In the genomic region with DNA sequence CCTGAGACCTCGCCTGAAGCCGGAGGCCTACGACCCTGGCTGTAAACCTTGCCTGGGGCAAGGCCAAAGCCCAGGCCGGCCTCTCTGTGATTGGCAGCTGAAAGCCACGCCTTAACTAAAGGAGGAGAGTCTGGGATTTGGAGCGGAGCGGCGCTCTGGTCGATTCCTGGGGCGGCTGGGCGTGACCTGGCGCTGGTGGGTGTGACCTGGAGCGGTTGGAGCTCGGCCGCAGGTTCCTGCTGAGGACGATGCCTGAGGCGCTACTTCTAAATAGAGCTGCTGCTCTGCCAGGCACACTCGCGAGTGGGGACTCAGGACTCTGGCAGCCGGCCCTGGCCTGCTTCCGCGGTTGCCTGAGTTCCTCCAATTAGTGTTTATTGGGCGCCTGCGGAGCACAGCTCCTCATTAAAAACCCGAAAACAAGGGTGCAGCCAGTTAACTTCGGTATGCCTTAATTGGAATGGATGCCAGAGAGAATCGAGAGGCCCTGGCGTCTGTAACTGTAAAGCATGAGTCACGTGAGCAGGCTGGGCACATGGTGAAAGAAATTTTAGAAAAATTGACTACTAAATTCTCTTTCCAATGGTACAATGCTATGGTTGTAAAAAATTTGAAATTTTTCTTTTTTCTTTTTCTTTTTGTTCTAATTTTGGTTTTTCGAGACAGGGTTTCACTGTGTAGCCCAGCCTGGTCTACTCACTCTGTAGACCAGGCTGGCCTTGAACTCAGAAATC, we compare ENCODE assay signal across 8 mouse cellular contexts. TPM values are rescaled to one million over a fixed set of nuclear protein-coding genes. Genes with fewer than 3 reads are reported as not detected.
A peak's percentile ranks its signal among the peaks of the same experiment; 100 is the strongest.
DNase-seq lines count a peak whose midpoint lies in the region; ATAC-seq and TF ChIP-seq lines count a peak whose summit lies in the region.

No protein-coding gene starts in this region.

- peak overlapping the region; percentile 99 for H3K27ac ChIP-seq in forebrain, embryonic 12.5 days
- peak overlapping the region; percentile 94 for H3K27ac ChIP-seq in heart, postnatal 0 days (ENCODE audit: low read depth)
- peak overlapping the region; percentile 76 for H3K27ac ChIP-seq in liver, embryonic 14.5 days
- H3K27ac ChIP-seq in stomach, embryonic 15.5 days, result peak overlapping the region; percentile 99

- TF ChIP-seq EP300 in heart, postnatal 0 days (IDR thresholded peaks at IDR 0.05; ENCODE audit: low read depth), result no peak
- no peak for TF ChIP-seq EP300 in liver, embryonic 14.5 days (IDR thresholded peaks at IDR 0.05; ENCODE audit: low read depth)

- no peaks in the 10 kb centered on the region for H3K9me3 ChIP-seq in E14TG2a.4 (ENCODE audit: low read length)
- H3K9me3 ChIP-seq in forebrain, embryonic 12.5 days, result no peaks in the 10 kb centered on the region
- no peaks in the 10 kb centered on the region for H3K9me3 ChIP-seq in heart, postnatal 0 days (replicated peaks; ENCODE audit: control insufficient read depth, low read length)
- no peaks in the 10 kb centered on the region for H3K9me3 ChIP-seq in liver, embryonic 14.5 days (ENCODE audit: control insufficient read depth, low read length)
- no peaks in the 10 kb centered on the region for H3K9me3 ChIP-seq in stomach, embryonic 15.5 days

- peak overlapping the region; percentile 96 for H3K9ac ChIP-seq in forebrain, embryonic 12.5 days
- no peak overlapping the region for H3K9ac ChIP-seq in heart, postnatal 0 days (replicated peaks; ENCODE audit: low read depth, low read length)
- H3K9ac ChIP-seq in liver, embryonic 14.5 days (replicated peaks), result peak overlapping the region; percentile 49
- H3K9ac ChIP-seq in stomach, embryonic 15.5 days, result 0 out of 2 replicates have a peak overlapping the region, but pooled peaks have one; percentile 6

- peak; percentile 88 for DNase-seq in c-Kit-positive CD71-positive TER-119-negative erythroid progenitor cells, embryonic 14.5 days (ENCODE audit: low read depth)
- DNase-seq in heart, postnatal 0 days (ENCODE audit: low spot score), result peak; percentile 84
- peak; percentile 94 to 95 for DNase-seq in kidney, postnatal 36 days
- DNase-seq in liver, embryonic 14.5 days (ENCODE audit: low read depth in 3 of 3, low spot score in 3 of 3), result peak; percentile 82 to 86 (median 86)
- peak; percentile 81 for DNase-seq in neural tube, embryonic 10.5 days (ENCODE audit: extremely low spot score, low spot score)

- H3K4me3 ChIP-seq in E14TG2a.4 (replicated peaks; ENCODE audit: low read length), result peak overlapping the region; percentile 99
- peak overlapping the region; percentile 92 for H3K4me3 ChIP-seq in forebrain, embryonic 12.5 days (replicated peaks)
- peak overlapping the region; percentile 86 for H3K4me3 ChIP-seq in heart, postnatal 0 days (ENCODE audit: low read depth, low read length)
- peak overlapping the region; percentile 50 to 73 for H3K4me3 ChIP-seq in liver, embryonic 14.5 days (ENCODE audit: insufficient read depth in 1 of 2, low read depth in 2 of 2, low read length in 2 of 2)
- peak overlapping the region; percentile 96 for H3K4me3 ChIP-seq in stomach, embryonic 15.5 days (replicated peaks)

- WGBS in forebrain, embryonic 12.5 days, result 2% methylated on average over 30 of the region's 30 CpGs
- 5% methylated on average over 30 of the region's 30 CpGs for WGBS in heart, postnatal 0 days
- 2% methylated on average over 30 of the region's 30 CpGs for WGBS in liver, embryonic 14.5 days (ENCODE audit: insufficient replicate concordance)
- 5% methylated on average over 30 of the region's 30 CpGs for WGBS in stomach, embryonic 15.5 days

- TF ChIP-seq CTCF in E14TG2a.4 (conservative IDR thresholded peaks at IDR 0.05; ENCODE audit: low read length), result no peak
- no peak for TF ChIP-seq CTCF in heart, postnatal 0 days (IDR thresholded peaks at IDR 0.05; ENCODE audit: low read depth)
- no peak for TF ChIP-seq CTCF in liver, embryonic 14.5 days (IDR thresholded peaks at IDR 0.05; ENCODE audit: low read depth)

- peak overlapping the region; percentile 80 for H3K4me2 ChIP-seq in forebrain, embryonic 12.5 days
- peak overlapping the region; percentile 93 for H3K4me2 ChIP-seq in heart, postnatal 0 days (ENCODE audit: low read depth, low read length)
- peak overlapping the region; percentile 79 for H3K4me2 ChIP-seq in liver, embryonic 14.5 days (ENCODE audit: low read depth)
- peak overlapping the region; percentile 85 for H3K4me2 ChIP-seq in stomach, embryonic 15.5 days

- ATAC-seq in forebrain, embryonic 12.5 days (ENCODE audit: low FRiP score), result peak; percentile 47
- peak; percentile 67 for ATAC-seq in heart, postnatal 0 days (ENCODE audit: insufficient read depth, low read depth)
- ATAC-seq in liver, embryonic 14.5 days (ENCODE audit: insufficient read depth), result peak; percentile 77
- ATAC-seq in stomach, embryonic 15.5 days (ENCODE audit: insufficient read depth, low FRiP score, low read depth), result peak; percentile 75

- H3K27me3 ChIP-seq in E14TG2a.4 (ENCODE audit: insufficient read depth, low read length), result no peaks in the 10 kb centered on the region
- H3K27me3 ChIP-seq in forebrain, embryonic 12.5 days, result no peaks in the 10 kb centered on the region
- no peaks in the 10 kb centered on the region for H3K27me3 ChIP-seq in heart, postnatal 0 days (ENCODE audit: control insufficient read depth, insufficient read depth, low read length)
- no peaks in the 10 kb centered on the region for H3K27me3 ChIP-seq in liver, embryonic 14.5 days (ENCODE audit: control insufficient read depth, insufficient read depth, low read length)
- no peaks in the 10 kb centered on the region for H3K27me3 ChIP-seq in stomach, embryonic 15.5 days (replicated peaks)

- H3K4me1 ChIP-seq in E14TG2a.4 (replicated peaks; ENCODE audit: low read depth, low read length), result peaks cover 70% of the 10 kb centered on the region
- peaks cover 30% of the 10 kb centered on the region for H3K4me1 ChIP-seq in forebrain, embryonic 12.5 days
- H3K4me1 ChIP-seq in heart, postnatal 0 days (ENCODE audit: control insufficient read depth, insufficient read depth), result peaks cover 23% of the 10 kb centered on the region
- H3K4me1 ChIP-seq in liver, embryonic 14.5 days (replicated peaks; ENCODE audit: control insufficient read depth in 2 of 2, insufficient read depth in 2 of 2, low read length in 1 of 2), result peaks cover 13 to 17% of the 10 kb centered on the region in 2 experiments
- peaks cover 22% of the 10 kb centered on the region for H3K4me1 ChIP-seq in stomach, embryonic 15.5 days

- peaks cover 37% of the 10 kb centered on the region for H3K36me3 ChIP-seq in E14TG2a.4 (ENCODE audit: insufficient read depth, low read length)
- H3K36me3 ChIP-seq in forebrain, embryonic 12.5 days (replicated peaks), result peaks cover 16% of the 10 kb centered on the region
- peaks cover 5% of the 10 kb centered on the region for H3K36me3 ChIP-seq in heart, postnatal 0 days (replicated peaks; ENCODE audit: control insufficient read depth, insufficient read depth, low read length)
- H3K36me3 ChIP-seq in liver, embryonic 14.5 days (replicated peaks; ENCODE audit: control insufficient read depth, insufficient read depth, low read depth), result peaks cover 8% of the 10 kb centered on the region
- H3K36me3 ChIP-seq in stomach, embryonic 15.5 days, result peaks cover 6% of the 10 kb centered on the region; the same call in 1 of the 2 replicates

RNA-seq across cellular contexts. Expression of gene Ankrd10, which starts 0.9 kb away (rescaled TPM):
- polyA plus RNA-seq in forebrain, embryonic 12.5 days (2016; fragmentation: Nextera tagmentation; extraction: Ambion mirVana), result 137 and 145 TPM in 2 replicates
- 113 and 152 TPM in 2 replicates for total RNA-seq in heart, postnatal 0 days (2014; rRNA removed; ENCODE audit: low replicate concordance)
- polyA plus RNA-seq in heart, postnatal 0 days (2015; fragmentation: Nextera tagmentation; extraction: Ambion mirVana), result 52.2 and 54.9 TPM in 2 replicates
- 24.8 and 25.3 TPM in 2 replicates for polyA plus RNA-seq in liver, embryonic 14.5 days (2012; rRNA removed)
- 17.6 and 21.8 TPM in 2 replicates for polyA plus RNA-seq in liver, embryonic 14.5 days (2014; fragmentation: Nextera tagmentation; extraction: Ambion mirVana)
- polyA plus RNA-seq in stomach, embryonic 15.5 days (2015; fragmentation: Nextera tagmentation; extraction: Ambion mirVana), result 79.2 and 80.2 TPM in 2 replicates

Comparison
In these comparisons a context has a peak if more than half of its experiments do, and no peak if none do; other contexts are left out.
1. Peak in every context shown above with its lines: DNase-seq, ATAC-seq, H3K4me3 ChIP-seq and H3K27ac ChIP-seq.